Mouse (Mus musculus) mouse embryonic stem cell (cell line): ENCODE results near the gene Lmbrd2.
"Not testable (repeated sequence)": the region's sequence is repeated elsewhere in the genome, so short reads cannot be mapped to it uniquely, and the experiment has no call there.

ENCODE experiments used
- in situ Hi-C, 2 experiments: fragments of 300-500 bp; cut with MboI; formaldehyde crosslinking; loops; 1 replicate in 1 of 2; 3 replicates in 1 of 2; pipeline ENCODE4 v1.14.3; 2019 to 2020; ENCODE audit warnings: low sequenced_read_pairs in 2 of 2, low pct_unique_long_range_greater_than_20kb in 1 of 2, mixed read lengths in 1 of 2; ENCODE audit not compliant: unreplicated experiment in 1 of 2

Lmbrd2 gene

DNA sequence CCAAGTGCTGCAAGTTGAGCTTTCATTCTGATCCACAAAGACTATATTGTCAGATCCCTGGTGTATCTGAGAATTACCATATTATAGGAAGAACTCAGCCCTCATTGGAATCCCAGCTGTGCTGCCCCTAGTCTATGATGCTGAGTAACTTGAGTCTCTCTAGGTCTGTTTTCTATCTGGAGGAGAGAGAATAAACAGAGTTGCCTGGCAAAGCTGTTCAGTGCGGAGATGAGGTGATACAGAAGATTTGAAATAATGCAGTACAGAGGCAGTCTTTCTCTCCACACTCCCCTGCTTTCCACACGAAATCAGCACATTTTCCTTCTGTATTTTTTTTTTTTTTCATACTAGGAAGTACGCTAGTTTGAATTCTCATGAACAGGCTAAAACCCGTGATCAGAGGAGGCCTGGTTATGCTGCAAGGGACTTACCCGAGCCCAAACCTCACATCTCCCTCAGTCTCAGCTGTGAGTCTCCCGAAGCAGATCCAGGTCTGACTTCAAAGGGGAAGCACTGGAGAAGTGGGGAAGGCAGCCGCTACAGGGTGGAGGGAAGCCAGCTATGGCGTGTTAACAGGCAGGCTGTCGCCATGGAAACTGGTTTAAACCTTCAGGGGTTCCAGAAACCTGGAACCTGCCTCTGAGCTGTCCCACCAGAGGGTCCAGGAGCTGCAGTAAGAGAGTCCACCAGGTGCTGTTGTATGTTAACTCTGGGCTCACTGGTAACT, 9.4 kb upstream of the Lmbrd2 start:
- in situ Hi-C loops = no loop called here

DNA sequence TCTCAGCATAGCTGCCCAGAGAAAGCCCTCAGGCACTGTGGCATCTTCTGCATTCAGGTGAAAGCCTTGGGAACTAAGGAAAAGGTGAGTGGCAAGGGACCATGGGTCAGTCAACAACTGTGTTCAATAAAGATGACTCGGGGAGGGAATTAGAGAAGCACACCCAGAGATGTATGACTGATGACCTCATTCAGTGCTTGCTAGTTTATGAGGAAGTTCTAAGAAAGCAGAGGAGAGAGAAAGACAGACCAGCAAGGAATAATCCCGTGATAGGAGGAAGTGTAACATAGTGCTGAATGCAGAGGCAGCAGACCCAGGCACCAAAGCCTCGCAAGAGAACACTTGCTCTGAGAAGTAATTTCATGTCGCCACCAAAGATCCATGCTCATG, 8.9 kb upstream of the Lmbrd2 start:
- in situ Hi-C loops = no loop called here

DNA sequence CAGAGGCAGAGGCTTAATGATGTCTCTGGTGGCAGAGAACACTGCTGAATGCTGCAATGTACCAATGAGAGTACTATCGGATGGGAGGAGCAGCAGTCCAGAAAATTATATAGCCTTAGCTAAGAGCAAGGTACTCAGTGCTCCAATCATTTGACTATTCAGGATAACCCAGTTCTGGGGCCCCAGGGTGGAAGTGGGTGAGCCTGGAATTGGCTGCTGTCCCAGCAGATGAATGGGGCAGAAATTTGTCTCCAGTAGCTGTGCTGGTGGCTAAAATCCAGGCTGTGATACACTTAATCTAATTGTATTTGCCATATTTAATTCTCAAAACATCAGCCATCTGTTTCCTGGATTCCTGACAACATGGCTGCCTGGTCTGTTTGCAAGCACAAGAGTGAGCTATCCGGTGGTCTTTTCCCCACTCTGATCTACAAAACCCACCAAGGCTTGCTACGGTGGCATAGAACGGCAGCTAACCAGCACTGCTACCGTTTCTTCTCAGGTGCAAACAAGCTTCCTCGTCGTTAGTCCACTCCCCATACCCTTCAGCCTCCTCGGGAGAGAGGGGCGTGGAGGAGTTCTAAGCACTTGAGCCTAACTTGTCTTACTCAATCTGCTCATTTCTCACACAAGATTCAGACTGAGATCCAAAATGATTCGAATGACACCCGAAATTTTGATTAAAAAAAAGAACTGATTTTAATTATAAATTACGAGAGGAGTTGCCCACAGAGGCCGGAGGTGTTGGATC, 7.5 kb upstream of the Lmbrd2 start:
- in situ Hi-C loops = no loop called here

DNA sequence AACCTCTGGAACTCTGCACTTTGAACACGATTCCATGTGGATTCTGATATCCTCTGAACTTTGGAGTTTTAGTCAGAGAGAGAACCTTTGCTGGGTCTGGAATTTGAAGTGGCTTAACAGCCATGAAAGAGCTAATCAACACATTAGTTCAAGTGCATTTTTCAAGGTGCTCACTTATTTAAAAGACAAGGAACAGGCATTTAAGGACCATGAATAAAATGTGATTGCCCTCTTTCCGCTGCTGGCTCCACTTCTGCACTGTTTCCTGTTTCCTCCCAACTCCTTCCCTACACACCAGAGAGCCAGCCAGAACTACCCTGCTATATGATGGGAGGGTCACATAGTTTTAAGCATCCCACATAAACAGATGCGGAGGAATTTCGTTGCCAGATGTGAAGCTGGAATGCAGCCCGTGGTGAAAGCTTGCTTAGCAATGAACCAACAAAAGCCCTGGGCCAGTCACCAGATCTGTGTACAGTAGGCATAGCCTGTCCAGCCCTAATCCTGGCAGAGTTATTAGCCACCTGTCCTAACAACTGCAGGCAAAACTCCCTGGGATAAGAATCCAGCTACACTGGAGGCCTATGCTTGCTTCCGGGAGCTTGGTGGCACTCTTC, 5.4 kb upstream of the Lmbrd2 start:
- in situ Hi-C loops = no loop called here

DNA sequence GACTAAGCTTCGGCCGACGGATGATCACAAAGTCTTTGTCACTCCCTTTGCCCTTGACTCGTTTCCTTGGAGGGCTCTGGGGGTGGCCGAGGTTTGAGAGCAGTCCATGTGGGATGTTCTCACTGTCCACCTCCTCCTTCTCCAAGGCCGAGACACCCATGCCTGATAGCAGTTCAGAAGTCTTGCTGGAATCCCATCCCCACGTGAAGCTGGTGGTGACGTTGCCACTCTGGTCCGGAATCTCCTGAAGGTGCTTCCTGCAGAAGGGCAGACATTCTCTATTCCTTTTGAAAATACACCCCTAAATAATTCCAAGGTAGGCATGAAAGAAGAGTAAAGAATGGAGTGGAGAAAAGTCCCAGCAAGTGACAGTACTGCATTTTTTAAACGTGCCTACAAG, 903 bp upstream of the Lmbrd2 start:
- in situ Hi-C loops = no loop called here

DNA sequence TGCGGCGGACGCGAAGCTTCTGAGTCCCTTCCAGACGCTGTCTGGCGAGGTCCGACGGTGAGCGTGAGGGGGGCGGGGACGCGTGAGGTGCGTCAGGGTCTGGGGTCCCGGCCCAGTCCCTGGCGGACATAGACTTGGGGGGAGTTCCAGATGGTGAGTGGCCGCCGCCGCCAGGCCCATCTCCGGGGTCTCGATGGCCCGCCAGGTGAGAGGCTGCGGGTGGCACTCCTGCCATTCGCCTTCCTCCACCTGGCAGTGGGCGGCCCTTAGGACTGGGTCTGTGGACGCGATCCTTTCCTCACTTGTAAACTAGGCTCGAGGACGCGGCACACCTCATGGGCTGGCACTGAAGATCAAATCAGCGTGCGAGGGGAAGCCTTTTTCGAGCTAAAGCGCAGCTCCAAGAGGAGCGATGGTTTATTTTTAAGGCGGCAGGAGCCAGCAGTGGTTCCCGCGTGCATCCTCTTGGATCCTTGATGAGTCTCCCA, 378 bp downstream of the Lmbrd2 start:
- in situ Hi-C loops = no loop called here

DNA sequence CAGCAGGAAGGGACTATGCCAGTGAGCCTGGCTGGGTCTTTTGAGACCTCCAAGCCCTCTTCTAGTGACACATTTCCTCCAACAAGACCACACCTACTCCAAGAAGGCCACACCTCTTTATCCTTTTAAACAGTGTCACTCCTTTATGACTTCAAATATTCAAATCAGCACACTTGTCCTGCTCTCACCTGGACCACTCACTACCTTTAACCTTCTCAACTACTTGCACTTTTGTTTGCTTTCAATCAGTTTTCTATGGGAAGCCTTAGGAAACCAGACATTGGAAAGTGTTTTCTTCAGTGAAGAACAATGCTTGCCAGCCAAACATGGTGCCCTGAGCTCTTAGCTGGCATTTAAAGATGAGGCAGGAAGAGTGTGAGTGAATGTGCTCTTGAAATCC, 15.0 kb downstream of the Lmbrd2 start, which contains the start of gene Skp2:
Gene Skp2, minus strand, starts transcription at position 101 of the 400 bp plus-strand sequence.
- in situ Hi-C loops = no loop called here

DNA sequence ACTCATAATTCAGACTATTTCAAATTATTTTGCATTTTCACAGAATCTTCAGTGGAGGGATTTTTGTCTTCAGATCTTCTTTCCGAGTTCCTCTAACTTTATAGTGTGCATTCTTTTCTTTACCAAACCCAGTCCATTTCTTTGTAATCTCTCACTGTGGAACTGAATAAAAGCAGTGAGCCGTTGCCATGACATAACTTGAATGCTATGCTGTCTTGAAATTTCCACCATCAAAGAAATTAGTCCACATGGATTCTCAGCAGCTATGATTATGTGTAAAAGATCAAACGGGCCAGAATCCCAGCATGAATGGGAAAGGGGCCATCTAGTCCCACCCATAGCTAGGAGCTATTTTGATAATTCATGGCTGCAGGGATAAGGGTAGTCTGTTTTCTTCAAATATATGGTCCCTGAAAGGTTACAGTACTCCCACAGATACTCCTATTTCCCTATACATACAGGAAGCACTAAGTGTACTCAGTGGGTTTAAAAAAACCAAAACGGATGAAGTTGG, 22.3 kb downstream of the Lmbrd2 start:
- in situ Hi-C loops = no loop called here

DNA sequence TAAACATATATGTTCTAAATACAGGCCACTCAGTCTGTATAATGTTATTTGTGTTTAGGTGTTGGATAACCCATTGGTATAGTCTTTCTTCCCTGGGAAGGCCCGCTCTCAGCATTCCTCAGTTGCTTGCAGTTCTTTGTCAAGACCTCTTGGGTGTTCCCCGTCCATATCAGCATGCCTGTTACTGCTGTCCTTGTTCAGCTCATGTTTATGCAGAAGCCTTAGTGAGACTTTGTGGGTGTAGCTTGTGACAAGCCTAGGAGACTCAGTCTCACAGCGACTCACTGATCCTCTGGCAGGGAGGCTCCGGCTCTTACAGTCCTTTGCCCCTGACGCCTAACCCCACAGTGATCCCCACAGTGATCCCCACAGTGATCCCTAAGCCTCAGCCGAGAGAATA, 23.8 kb downstream of the Lmbrd2 start:
- in situ Hi-C loops = no loop called here

DNA sequence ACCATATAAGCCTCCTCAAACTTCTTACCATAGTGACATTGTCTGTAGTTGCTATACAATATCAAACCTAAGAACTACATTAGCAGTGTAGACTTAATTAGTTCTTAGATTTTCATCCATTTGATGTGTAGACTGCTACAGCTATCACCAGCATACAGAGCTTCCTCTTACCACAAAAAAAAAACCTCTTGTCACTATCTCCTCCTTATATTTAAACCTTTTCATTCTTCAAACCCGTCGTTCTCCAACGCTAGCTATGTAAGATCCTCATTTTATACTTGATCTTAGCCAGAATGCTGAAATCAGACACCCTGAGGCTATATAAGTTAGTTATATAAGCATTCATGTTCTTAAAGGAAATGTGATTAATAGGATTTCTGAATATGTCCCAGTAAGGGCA, 36.7 kb downstream of the Lmbrd2 start:
- in situ Hi-C loops = no loop called here

DNA sequence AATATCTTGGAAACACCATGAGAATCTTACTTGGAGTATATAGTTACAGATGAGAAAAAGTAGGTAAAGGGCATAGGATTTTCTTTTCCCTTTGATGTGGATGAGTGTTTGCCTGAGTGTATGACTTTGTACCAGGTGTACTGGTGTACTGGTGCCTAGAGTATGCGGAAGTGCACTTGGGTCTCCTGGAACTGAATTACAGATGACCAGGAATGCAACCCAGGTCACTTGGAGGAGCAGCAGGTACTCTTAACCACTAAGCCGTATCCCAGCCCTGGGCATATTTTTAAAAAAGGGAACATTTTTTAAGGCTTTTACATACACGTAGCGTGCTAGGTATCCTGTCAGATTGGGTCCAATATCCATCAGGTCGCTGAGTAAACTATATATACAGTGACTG, 43.6 kb downstream of the Lmbrd2 start:
- in situ Hi-C loops = no loop called here

DNA sequence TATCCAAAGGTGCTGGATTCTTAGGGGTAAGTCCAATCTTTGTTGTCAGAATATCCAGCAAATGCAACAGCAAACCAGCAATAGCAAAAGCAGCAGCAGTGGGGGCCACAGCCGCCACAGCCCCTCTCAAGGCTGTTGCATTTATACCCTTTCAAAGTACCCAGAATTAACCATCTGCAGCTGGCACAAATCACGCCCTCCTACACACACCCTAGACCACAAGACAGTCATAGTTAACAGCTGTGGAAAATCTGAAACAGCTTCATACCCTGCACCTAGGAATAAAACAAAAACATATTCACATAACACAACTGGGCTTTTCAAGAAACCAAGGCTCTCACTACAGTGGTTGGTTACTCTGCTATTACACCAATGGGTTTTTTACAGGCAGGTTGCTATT, 49.4 kb downstream of the Lmbrd2 start:
- in situ Hi-C loops = no loop called here

DNA sequence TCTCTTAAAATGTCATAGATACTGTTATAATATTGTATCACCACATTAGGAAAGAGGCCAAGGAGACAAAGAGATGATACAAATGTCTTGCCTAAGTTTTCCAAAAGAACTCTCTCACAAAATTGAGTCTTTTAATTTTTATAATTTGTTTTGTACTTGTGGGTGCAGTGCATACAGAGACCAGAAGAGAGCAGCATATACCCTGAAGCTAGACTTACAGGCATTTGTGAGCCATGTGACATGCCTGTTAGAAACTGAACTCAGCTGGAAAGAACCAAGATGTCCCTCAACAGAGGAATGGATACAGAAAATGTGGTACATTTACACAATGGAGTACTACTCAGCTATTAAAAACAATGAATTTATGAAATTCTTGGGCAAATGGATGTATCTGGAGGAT, 52.3 kb downstream of the Lmbrd2 start:
- in situ Hi-C loops = not testable (repeated sequence)

DNA sequence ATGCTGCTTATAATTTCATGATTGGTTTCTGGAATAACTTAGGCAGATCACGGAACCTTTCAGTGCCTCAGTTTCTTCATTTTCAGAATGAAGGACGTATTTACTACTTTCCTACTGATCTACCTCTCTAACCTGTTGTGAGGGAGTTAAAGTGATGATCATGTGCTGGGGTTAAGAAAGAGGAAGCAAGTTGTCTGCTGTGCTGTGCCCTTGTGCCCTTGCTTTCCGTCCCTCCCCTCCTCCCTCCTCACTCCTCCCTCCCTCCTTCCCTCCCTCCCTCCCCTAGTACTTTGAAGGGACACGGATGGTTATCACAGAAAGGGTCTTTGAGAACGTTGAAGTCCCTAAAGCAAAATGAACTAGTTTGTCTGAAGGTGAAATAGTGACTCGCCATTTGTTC, 58.1 kb downstream of the Lmbrd2 start:
- in situ Hi-C loops = no loop called here

DNA sequence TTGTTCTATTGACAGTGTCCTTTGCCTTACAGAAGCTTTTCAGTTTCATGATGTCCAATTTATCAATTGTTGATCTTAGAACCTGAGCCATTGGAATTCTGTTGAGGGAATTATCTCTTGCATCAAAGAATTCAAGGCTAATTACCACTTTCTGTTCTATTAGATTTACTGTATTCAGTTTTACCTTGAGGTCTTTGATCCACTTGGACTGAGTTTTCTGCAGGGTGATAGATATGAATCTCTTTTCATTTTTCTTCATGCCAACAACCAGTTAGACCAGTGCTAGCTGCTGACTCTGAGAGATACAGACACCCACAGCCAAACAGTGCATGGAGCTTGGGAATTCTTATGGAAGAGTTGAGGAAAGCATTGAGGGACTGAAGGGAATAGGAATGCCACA, 71.5 kb downstream of the Lmbrd2 start:
- in situ Hi-C loops = no loop called here

DNA sequence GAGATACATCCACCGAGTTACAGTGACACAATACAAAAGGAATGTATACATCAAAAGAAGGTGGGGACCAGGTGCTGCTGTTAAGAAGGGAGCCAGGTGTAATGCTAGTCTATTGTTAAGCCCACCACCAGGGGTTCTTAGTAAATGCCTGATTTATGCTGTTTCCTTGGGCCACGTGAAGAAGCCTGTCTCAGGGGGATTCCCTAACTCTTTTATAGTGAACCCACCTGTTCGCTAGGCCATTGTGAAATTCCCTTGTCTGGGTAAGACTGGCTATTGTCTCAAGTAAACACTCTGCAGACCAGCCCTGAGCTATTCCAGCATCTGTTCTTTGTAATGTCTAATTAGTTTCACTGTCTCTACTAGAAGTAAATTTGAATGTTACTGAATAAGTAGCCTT, 72.7 kb downstream of the Lmbrd2 start:
- in situ Hi-C loops = not testable (repeated sequence)

DNA sequence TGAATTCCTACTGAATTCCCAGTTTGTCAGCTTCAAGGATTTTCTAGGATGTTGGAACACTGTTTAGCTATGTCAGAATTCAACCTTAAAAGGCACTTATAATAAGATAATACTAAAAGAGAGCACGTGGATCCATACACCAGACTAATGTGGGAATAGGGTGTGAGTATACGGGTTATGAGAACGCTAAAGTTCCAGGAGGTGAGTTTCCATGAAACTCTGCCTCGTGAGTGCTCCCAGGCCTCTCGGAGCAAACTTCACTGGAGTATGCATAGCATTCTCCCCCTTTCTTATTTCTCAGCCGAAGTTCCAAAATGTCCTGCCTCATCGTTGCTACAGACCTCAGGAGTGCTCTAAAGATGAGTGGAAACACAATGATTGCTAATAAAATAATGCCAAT, 73.1 kb downstream of the Lmbrd2 start:
- in situ Hi-C loops = not testable (repeated sequence)

DNA sequence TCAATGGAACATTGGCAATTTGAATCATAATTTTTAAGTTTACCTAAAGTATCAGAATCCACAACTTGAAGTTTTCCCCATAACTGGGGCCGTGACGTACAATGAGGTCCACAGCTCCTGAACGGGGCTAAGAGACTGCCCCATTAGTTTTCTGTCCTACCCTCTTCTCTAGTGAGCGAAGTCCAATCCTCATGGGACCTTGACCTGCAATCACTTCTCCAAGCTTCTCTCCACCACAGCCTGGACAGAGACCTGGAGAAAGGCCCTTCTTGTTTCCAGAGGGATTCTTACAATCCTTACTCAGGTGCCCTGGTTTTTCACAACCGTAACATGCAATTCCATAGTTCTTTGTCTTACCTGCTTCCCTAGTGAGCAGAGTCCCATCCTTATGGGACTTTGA, 76.1 kb downstream of the Lmbrd2 start:
- in situ Hi-C loops = no loop called here

DNA sequence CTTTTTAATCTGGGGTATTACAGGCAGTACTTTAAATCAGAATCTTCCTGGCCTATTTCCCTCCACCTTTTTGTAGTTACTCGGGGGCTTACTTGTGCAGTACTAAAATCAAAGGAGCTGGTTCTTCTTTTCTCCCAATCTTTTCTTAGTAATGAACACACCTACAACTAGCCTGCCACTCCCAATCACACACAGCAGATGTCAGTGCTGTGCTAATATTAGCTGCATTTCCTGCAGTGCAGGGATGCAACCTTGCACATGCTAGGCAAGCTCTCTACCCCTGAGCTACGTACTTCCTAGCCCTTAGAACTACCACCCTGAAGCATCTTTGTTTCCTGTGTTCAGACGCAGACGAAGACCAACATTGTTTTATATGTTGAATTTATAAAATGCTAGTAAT, 90.6 kb downstream of the Lmbrd2 start:
- in situ Hi-C loops = not testable (repeated sequence)
